Mouse (Mus musculus): Measurements from ENCODE around the gene Zeb2. TPM values are rescaled to one million over a fixed set of nuclear protein-coding genes. Genes with fewer than 3 reads are reported as not detected.

The Zeb2 gene
- polyA plus RNA-seq, 1 experiment: 9.8 TPM

DNA sequence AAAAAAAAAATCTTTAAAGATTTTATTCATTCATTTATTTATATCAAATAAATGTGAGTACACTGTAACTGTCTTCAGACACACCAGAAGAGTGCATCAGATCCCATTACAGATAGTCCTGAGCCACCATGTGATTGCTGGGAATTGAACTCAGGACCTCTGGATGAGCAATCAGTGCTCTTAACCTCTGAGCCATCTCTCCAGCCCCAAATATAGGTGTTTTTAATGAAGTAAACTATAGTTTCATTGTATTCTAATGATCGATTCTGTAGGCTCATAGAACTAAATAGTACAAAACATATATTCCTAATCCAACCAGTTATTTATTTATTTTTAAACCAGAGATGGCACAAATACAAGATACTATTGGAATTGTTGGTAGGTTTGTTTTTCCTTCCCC is 147.6 kb downstream of the Zeb2 start:
- no peaks in the 10 kb centered on the region for H3K79me2 ChIP-seq (ENCODE audit: control insufficient read depth, insufficient read depth)
- no peak for TF ChIP-seq CEBPB (IDR thresholded peaks at IDR 0.05; ENCODE audit: low read depth)
- TF ChIP-seq USF1 (IDR thresholded peaks at IDR 0.05; ENCODE audit: low read depth): peak; percentile 28
- H3K36me3 ChIP-seq (ENCODE audit: control insufficient read depth, insufficient read depth): no peaks in the 10 kb centered on the region
- H3K27me3 ChIP-seq (ENCODE audit: control insufficient read depth, insufficient read depth, insufficient read length): no peaks in the 10 kb centered on the region
- H3ac ChIP-seq (ENCODE audit: control insufficient read depth, insufficient read length, low read depth): no peak overlapping the region
- H3K79me3 ChIP-seq (ENCODE audit: low read depth): no peaks in the 10 kb centered on the region
- H3K4me3 ChIP-seq (ENCODE audit: insufficient read depth, poor library complexity, severe bottlenecking): no peak overlapping the region

DNA sequence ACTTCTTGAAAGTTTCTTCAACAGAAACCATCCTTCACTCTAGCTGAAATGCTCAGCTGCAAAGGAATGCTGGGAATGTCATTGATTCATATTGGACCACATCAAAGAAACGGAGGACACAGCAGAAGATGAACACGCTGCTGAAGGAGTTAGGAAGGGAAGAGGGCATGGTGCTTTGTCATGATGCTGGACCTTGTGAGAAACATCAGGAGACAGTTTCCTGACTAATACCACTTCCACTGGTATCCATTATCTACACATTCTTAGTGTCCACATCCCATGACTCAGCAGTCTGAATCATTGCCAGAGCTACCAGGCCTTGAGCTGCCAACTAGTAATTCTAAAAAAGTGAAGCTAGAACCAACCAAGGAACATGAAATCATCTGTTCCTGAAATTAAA is 148.0 kb downstream of the Zeb2 start:
- Histone ChIP-seq H3K4me3 (ENCODE audit: insufficient read depth, poor library complexity, severe bottlenecking) (no peak overlapping the region), H3K79me3 (ENCODE audit: low read depth) (no peaks in the 10 kb centered on the region), H3K36me3 (ENCODE audit: control insufficient read depth, insufficient read depth) (no peaks in the 10 kb centered on the region), H3K79me2 (ENCODE audit: control insufficient read depth, insufficient read depth) (no peaks in the 10 kb centered on the region), H3ac (ENCODE audit: control insufficient read depth, insufficient read length, low read depth) (no peak overlapping the region), H3K27me3 (ENCODE audit: control insufficient read depth, insufficient read depth, insufficient read length) (no peaks in the 10 kb centered on the region)
- no peak for TF ChIP-seq USF1 (IDR thresholded peaks at IDR 0.05; ENCODE audit: low read depth)
- peak; percentile 92 for TF ChIP-seq FOSL1 (IDR thresholded peaks at IDR 0.05; ENCODE audit: insufficient read depth, low read length, poor library complexity, severe bottlenecking)
- peak; percentile 95 for TF ChIP-seq MAX (IDR thresholded peaks at IDR 0.05)
- TF ChIP-seq MYOD1 (IDR thresholded peaks at IDR 0.05; ENCODE audit: control insufficient read depth, insufficient read length, low read depth): no peak
- TF ChIP-seq CTCF (IDR thresholded peaks at IDR 0.05; ENCODE audit: control insufficient read depth, insufficient read depth, insufficient read length): no peak
- no peak for TF ChIP-seq MYOG (IDR thresholded peaks at IDR 0.05; ENCODE audit: control insufficient read depth, extremely low read depth, insufficient read length)
- no peak for TF ChIP-seq CEBPB (IDR thresholded peaks at IDR 0.05; ENCODE audit: low read depth)

DNA sequence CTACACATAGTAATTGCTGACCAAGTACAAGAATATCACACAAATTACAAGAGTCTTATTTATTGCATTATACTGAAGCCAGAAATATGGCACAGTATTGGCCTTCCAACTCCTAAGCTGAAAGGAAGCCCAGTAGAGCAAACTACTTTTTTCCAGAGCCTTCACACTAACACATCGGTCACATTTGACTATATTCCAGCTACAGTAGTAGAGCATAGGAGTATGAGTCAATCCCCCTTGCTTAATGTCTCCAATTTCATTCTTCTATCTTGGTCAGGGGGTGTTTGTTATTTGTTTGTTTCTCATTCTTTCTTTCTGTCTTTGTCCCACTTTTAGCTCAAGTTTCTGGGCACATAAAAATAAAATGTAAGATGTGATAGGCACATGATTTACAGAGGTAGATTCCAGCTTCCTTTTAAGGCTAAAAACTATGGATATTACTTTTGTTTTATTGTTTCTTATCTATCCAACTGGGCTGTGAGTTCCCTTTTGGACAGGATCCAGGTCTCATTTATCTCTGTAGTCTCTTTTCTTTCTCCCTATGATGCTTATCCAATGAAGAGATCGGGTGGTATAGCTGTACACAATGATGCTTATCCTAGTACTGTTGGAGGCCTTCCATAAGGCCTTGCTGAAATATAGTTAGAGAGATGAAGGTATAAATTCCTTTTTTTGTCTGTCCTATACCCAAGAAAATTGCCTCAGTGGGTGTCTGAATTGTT is 151.2 kb downstream of the Zeb2 start:
- H3K79me3 ChIP-seq (ENCODE audit: low read depth): no peaks in the 10 kb centered on the region
- H3K4me3 ChIP-seq (ENCODE audit: insufficient read depth, poor library complexity, severe bottlenecking): no peak overlapping the region
- no peak overlapping the region for H3ac ChIP-seq (ENCODE audit: control insufficient read depth, insufficient read length, low read depth)
- TF ChIP-seq USF1 (IDR thresholded peaks at IDR 0.05; ENCODE audit: low read depth): no peak
- no peak for TF ChIP-seq CTCF (IDR thresholded peaks at IDR 0.05; ENCODE audit: control insufficient read depth, insufficient read depth, insufficient read length)
- no peak for TF ChIP-seq FOSL1 (IDR thresholded peaks at IDR 0.05; ENCODE audit: insufficient read depth, low read length, poor library complexity, severe bottlenecking)
- peak; percentile 51 for TF ChIP-seq CEBPB (IDR thresholded peaks at IDR 0.05; ENCODE audit: low read depth)
- TF ChIP-seq MAX (IDR thresholded peaks at IDR 0.05): no peak
- TF ChIP-seq MYOD1 (IDR thresholded peaks at IDR 0.05; ENCODE audit: control insufficient read depth, insufficient read length, low read depth): no peak
- no peaks in the 10 kb centered on the region for H3K36me3 ChIP-seq (ENCODE audit: control insufficient read depth, insufficient read depth)
- no peaks in the 10 kb centered on the region for H3K27me3 ChIP-seq (ENCODE audit: control insufficient read depth, insufficient read depth, insufficient read length)
- H3K79me2 ChIP-seq (ENCODE audit: control insufficient read depth, insufficient read depth): no peaks in the 10 kb centered on the region

DNA sequence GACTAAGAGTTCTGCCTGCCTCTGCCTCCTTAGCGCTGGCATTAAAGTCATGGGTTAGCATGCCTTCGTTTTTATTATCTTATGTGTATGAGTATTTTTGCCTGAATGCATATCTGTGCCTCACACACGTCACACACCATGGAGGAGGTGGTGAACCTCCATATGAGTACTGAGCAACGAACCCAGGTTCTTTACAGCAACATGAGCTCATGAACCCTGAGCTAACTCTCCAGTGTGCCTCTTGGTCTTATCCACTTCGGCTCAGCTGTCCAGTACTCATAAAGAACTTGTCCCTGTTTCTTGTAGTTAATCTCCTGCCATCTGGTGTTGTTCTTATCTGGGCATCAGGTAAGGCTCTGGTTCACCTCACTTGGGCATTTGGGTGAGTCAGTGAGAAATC is 154.6 kb downstream of the Zeb2 start:
- TF ChIP-seq USF1 (IDR thresholded peaks at IDR 0.05; ENCODE audit: low read depth): no peak
- TF ChIP-seq CEBPB (IDR thresholded peaks at IDR 0.05; ENCODE audit: low read depth): no peak
- no peak for TF ChIP-seq CTCF (IDR thresholded peaks at IDR 0.05; ENCODE audit: control insufficient read depth, insufficient read depth, insufficient read length)
- no peak for TF ChIP-seq MYOG (IDR thresholded peaks at IDR 0.05; ENCODE audit: control insufficient read depth, extremely low read depth, insufficient read length)
- no peak for TF ChIP-seq MYOD1 (IDR thresholded peaks at IDR 0.05; ENCODE audit: control insufficient read depth, insufficient read length, low read depth)
- no peaks in the 10 kb centered on the region for H3K36me3 ChIP-seq (ENCODE audit: control insufficient read depth, insufficient read depth)
- H3K4me3 ChIP-seq (ENCODE audit: insufficient read depth, poor library complexity, severe bottlenecking): no peak overlapping the region
- H3K79me3 ChIP-seq (ENCODE audit: low read depth): no peaks in the 10 kb centered on the region
- no peaks in the 10 kb centered on the region for H3K79me2 ChIP-seq (ENCODE audit: control insufficient read depth, insufficient read depth)
- no peaks in the 10 kb centered on the region for H3K27me3 ChIP-seq (ENCODE audit: control insufficient read depth, insufficient read depth, insufficient read length)
- no peak overlapping the region for H3ac ChIP-seq (ENCODE audit: control insufficient read depth, insufficient read length, low read depth)

- Histone ChIP-seq H3K36me3 (ENCODE audit: control insufficient read depth, insufficient read depth) (no peaks in the 10 kb centered on the region), H3K27me3 (ENCODE audit: control insufficient read depth, insufficient read depth, insufficient read length) (no peaks in the 10 kb centered on the region), H3K79me3 (ENCODE audit: low read depth) (no peaks in the 10 kb centered on the region), H3K79me2 (ENCODE audit: control insufficient read depth, insufficient read depth) (no peaks in the 10 kb centered on the region), H3ac (ENCODE audit: control insufficient read depth, insufficient read length, low read depth) (peak overlapping the region; percentile 7), H3K4me3 (ENCODE audit: insufficient read depth, poor library complexity, severe bottlenecking) (no peak overlapping the region)
- TF ChIP-seq CEBPB (IDR thresholded peaks at IDR 0.05; ENCODE audit: low read depth): peak; percentile 69
- no peak for TF ChIP-seq USF1 (IDR thresholded peaks at IDR 0.05; ENCODE audit: low read depth)
- TF ChIP-seq MYOD1 (IDR thresholded peaks at IDR 0.05; ENCODE audit: control insufficient read depth, insufficient read length, low read depth): no peak
- TF ChIP-seq FOSL1 (IDR thresholded peaks at IDR 0.05; ENCODE audit: insufficient read depth, low read length, poor library complexity, severe bottlenecking): peak; percentile 38
- no peak for TF ChIP-seq MYOG (IDR thresholded peaks at IDR 0.05; ENCODE audit: control insufficient read depth, extremely low read depth, insufficient read length)
- peak; percentile 66 for TF ChIP-seq MAX (IDR thresholded peaks at IDR 0.05)
- TF ChIP-seq CTCF (IDR thresholded peaks at IDR 0.05; ENCODE audit: control insufficient read depth, insufficient read depth, insufficient read length): no peak
Observed at GRCm38 (mm10) chr2:44961192-44961591, 156.0 kb downstream of the Zeb2 start.

DNA sequence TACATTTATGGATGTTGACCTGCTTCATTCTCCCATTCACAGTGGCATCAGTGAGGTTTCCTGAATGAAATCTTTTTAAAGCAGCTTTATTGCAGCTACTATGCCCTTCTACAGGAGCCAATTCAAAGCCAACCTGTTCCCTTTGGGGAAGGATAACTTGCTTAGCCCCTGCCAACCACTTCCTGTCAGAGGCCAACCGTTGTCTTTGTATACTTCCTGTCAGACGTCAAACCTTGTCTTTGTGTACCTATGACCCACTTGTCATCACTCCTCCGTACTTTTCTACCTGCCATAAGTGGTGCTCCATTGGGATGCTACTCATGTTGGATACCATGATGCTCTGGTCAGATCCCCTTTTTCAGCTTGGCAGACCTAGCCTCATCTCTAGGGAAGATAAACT is 156.6 kb downstream of the Zeb2 start:
- H3K27me3 ChIP-seq (ENCODE audit: control insufficient read depth, insufficient read depth, insufficient read length): no peaks in the 10 kb centered on the region
- no peaks in the 10 kb centered on the region for H3K79me3 ChIP-seq (ENCODE audit: low read depth)
- no peak for TF ChIP-seq MAX (IDR thresholded peaks at IDR 0.05)
- no peak for TF ChIP-seq USF1 (IDR thresholded peaks at IDR 0.05; ENCODE audit: low read depth)
- TF ChIP-seq MYOG (IDR thresholded peaks at IDR 0.05; ENCODE audit: control insufficient read depth, extremely low read depth, insufficient read length): no peak
- TF ChIP-seq MYOD1 (IDR thresholded peaks at IDR 0.05; ENCODE audit: control insufficient read depth, insufficient read length, low read depth): no peak
- TF ChIP-seq FOSL1 (IDR thresholded peaks at IDR 0.05; ENCODE audit: insufficient read depth, low read length, poor library complexity, severe bottlenecking): no peak
- no peak overlapping the region for H3K4me3 ChIP-seq (ENCODE audit: insufficient read depth, poor library complexity, severe bottlenecking)
- no peaks in the 10 kb centered on the region for H3K79me2 ChIP-seq (ENCODE audit: control insufficient read depth, insufficient read depth)
- H3K36me3 ChIP-seq (ENCODE audit: control insufficient read depth, insufficient read depth): no peaks in the 10 kb centered on the region
- H3ac ChIP-seq (ENCODE audit: control insufficient read depth, insufficient read length, low read depth): no peak overlapping the region

Data from C2C12 (cell line).